Mouse (Mus musculus): Measurements from ENCODE around the gene Capn7. TPM values are rescaled to one million over a fixed set of nuclear protein-coding genes. Genes with fewer than 3 reads are reported as not detected.

The Capn7 gene
- polyA plus RNA-seq, 1 experiment from 2014 or later: 42.3 TPM

DNA sequence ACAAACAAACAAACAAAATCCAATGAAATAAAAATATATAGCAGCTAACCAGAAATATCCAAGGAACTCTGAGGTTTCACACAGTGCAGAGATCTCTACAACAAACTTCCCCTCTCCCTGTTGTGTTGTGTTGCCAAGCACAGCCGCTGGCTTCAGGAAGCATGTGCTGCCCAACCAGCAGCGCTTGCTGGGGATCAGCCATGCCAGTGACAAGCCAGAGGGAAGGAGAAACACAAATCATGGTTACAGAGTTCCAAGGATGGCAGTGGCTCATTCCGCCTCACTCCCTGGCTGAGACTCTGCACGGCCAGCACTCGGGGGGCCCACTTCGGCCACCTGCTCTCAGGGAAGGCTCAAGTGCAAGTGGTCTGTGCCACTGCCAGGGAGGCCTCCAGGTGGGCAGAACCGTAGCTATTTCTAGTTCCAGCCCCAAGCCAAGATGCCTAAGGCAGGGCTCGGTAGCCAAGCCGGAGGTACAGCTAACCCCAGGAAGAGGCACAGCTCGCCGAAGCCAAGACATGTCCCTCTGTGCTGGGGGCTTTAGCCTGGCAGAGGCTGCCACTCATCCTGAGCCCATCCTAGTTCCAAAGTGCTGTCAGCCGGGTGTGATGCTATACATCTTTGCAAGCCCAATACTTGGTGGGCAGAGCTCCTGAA lies 69.8 kb downstream of the Capn7 start:
- no peak overlapping the region for H3K4me3 ChIP-seq (replicated peaks)
- no peaks in the 10 kb centered on the region for H3K27me3 ChIP-seq
- no peak overlapping the region for H3K4me2 ChIP-seq (replicated peaks)
- 80% methylated on average over 12 of the region's 12 CpGs for WGBS
- no peak overlapping the region for H3K27ac ChIP-seq (replicated peaks)
- no peak overlapping the region for H3K9ac ChIP-seq
- H3K9me3 ChIP-seq (replicated peaks): no peaks in the 10 kb centered on the region
- no peak for ATAC-seq (ENCODE audit: insufficient number of reproducible peaks, low FRiP score, low TSS enrichment, low read depth)
- H3K4me1 ChIP-seq: 0 out of 2 replicates have a peak, but pooled peaks cover 21% of the 10 kb centered on the region
- no peaks in the 10 kb centered on the region; the same call in 1 of the 2 replicates for H3K36me3 ChIP-seq

DNA sequence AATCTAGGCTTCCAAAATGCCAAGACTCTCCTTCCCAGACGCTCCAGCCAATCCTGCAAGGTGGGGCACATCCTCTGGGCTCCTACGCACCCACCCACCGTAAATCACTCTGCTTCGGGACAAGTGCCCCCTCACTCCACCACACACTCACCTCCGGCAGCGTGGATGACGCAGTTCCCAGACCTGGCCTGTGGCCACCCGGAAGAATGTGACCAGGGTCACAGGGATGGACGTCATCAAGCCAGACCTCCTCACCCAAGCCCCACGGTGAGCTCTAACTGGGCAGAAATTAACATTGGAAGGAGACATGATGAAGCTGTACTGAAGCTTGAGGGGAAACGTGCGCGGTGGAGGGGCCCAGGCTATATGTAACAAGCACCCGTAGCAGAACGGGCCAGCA lies 70.8 kb downstream of the Capn7 start:
- Histone ChIP-seq H3K9ac (no peak overlapping the region), H3K27me3 (no peaks in the 10 kb centered on the region), H3K9me3 (replicated peaks) (no peaks in the 10 kb centered on the region), H3K4me1 (0 out of 2 replicates have a peak, but pooled peaks cover 17% of the 10 kb centered on the region), H3K4me2 (replicated peaks) (no peak overlapping the region), H3K36me3 (no peaks in the 10 kb centered on the region; the same call in 1 of the 2 replicates), H3K27ac (replicated peaks) (no peak overlapping the region), H3K4me3 (replicated peaks) (no peak overlapping the region)
- 79% methylated on average over 15 of the region's 15 CpGs for WGBS
- no peak for ATAC-seq (ENCODE audit: insufficient number of reproducible peaks, low FRiP score, low TSS enrichment, low read depth)

DNA sequence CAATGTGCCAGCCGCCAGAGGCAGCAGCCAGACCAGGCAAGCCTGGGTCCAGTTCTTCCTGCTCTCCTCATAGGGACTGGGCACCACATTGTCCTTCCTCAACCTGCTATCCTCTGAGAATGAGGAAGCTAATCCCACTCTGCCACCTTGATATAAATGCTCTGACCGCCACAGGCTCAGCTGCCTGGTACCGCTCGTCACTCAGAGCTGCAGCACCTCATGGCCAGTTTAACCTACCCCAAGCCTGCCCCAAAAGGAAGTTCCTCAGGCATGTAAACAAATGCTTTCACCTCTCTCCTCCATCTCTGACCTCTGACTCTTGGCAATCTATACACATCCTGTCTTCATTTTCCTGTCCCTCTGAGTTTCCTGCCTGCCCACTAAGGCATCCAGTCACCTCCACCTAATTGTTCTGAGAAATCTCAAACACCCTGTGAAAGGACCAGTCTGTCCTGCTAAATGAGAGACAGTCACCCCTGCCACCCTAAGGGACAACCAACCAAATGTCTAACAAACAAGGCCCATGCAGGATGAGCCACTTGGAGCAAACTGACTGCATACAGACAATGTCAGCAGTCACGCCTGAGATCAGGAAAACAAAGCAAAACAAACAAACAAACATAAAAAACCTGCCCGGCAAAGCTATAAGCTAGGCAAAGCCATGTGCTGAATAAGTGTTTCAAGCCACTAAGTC lies 71.6 kb downstream of the Capn7 start:
- 0 out of 2 replicates have a peak, but pooled peaks cover 25% of the 10 kb centered on the region for H3K4me1 ChIP-seq
- H3K36me3 ChIP-seq: no peaks in the 10 kb centered on the region; the same call in 1 of the 2 replicates
- H3K9ac ChIP-seq: no peak overlapping the region
- ATAC-seq (ENCODE audit: insufficient number of reproducible peaks, low FRiP score, low TSS enrichment, low read depth): no peak
- no peak overlapping the region for H3K27ac ChIP-seq (replicated peaks)
- WGBS: 58% methylated on average over 6 of the region's 6 CpGs
- H3K27me3 ChIP-seq: no peaks in the 10 kb centered on the region
- no peaks in the 10 kb centered on the region for H3K9me3 ChIP-seq (replicated peaks)
- no peak overlapping the region for H3K4me2 ChIP-seq (replicated peaks)
- no peak overlapping the region for H3K4me3 ChIP-seq (replicated peaks)

DNA sequence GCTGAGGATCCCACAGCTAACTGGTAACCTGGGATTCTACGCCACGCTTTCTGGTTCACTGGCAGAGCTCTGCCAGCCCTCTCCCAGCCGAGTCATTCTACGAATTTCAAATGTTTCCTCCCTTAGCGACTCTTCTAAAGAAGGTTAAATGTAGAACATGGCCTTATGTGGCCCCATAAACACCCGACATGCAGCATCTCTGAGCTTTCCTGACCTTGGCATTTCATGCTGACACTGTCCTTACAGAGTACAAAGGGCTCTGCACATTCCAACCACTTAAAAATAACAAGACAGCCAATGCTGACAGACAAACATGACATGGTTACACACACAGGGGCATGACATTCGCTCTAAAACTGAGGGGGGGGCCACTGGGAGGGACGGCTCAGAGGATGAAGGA lies 72.2 kb downstream of the Capn7 start:
- no peak for ATAC-seq (ENCODE audit: insufficient number of reproducible peaks, low FRiP score, low TSS enrichment, low read depth)
- Histone ChIP-seq H3K27me3 (no peaks in the 10 kb centered on the region), H3K9ac (no peak overlapping the region), H3K27ac (replicated peaks) (no peak overlapping the region), H3K9me3 (replicated peaks) (no peaks in the 10 kb centered on the region), H3K4me2 (replicated peaks) (no peak overlapping the region), H3K4me3 (replicated peaks) (no peak overlapping the region), H3K4me1 (peaks cover 29% of the 10 kb centered on the region), H3K36me3 (no peaks in the 10 kb centered on the region; the same call in 1 of the 2 replicates)
- WGBS: 43% methylated on average over 8 of the region's 8 CpGs

DNA sequence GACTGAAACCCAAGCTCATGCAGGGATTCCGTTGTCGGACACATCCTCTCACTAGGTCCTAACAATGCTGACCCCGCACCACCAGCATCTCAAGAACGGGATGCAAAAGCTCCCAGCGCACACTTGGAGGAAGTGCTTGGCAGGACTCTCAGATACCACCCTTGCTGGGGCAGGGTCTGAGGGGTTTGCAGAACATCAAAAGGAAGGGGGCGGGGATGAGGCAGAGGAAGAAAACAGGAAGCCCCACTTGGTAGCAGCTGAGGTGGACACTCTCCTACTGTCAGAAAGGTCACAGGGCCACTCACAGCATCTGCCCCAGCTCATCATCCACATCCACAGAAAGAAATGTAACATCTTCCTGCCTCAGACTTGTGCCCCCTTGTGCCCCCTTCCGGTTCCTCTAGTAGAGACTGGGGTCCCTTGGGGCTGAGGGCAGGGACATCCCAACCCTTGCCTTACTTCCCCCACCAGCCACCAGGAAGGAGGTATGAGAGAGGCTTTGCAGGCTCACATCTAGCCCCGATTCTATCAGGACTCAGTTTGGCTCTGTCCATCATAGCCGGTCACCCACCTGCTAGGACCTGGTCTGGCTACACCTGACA lies 73.8 kb downstream of the Capn7 start:
- no peaks in the 10 kb centered on the region; the same call in 1 of the 2 replicates for H3K36me3 ChIP-seq
- H3K27me3 ChIP-seq: no peaks in the 10 kb centered on the region
- no peak overlapping the region for H3K27ac ChIP-seq (replicated peaks)
- H3K4me1 ChIP-seq: peaks cover 44% of the 10 kb centered on the region
- no peaks in the 10 kb centered on the region for H3K9me3 ChIP-seq (replicated peaks)
- H3K9ac ChIP-seq: no peak overlapping the region
- no peak for ATAC-seq (ENCODE audit: insufficient number of reproducible peaks, low FRiP score, low TSS enrichment, low read depth)
- H3K4me3 ChIP-seq (replicated peaks): no peak overlapping the region
- no peak overlapping the region for H3K4me2 ChIP-seq (replicated peaks)
- 78% methylated on average over 9 of the region's 9 CpGs for WGBS

DNA sequence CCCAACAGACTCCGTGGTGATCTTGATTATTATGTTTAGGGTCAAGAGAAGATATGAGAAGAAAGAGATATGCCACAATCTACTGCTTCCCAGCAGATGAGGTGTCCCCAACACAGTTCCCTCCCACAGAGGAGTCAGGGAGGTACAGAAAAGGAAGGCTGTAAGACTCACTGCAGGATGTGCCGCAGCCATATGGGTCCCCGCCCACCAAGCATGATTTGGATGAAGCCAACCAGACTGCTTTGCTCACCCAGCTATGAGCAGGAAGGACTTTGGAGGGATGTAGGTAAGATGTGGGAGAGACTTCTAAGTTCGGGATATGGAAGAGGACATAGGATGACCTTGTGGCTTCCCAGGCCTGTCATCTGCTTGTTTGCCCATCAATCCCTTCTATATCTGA lies 74.3 kb downstream of the Capn7 start:
- Histone ChIP-seq H3K9me3 (replicated peaks) (no peaks in the 10 kb centered on the region), H3K4me1 (peaks cover 45% of the 10 kb centered on the region), H3K4me2 (replicated peaks) (no peak overlapping the region), H3K4me3 (replicated peaks) (no peak overlapping the region), H3K27me3 (no peaks in the 10 kb centered on the region), H3K9ac (no peak overlapping the region), H3K27ac (replicated peaks) (no peak overlapping the region), H3K36me3 (no peaks in the 10 kb centered on the region; the same call in 1 of the 2 replicates)
- ATAC-seq (ENCODE audit: insufficient number of reproducible peaks, low FRiP score, low TSS enrichment, low read depth): no peak
- 81% methylated on average over 4 of the region's 4 CpGs for WGBS

DNA sequence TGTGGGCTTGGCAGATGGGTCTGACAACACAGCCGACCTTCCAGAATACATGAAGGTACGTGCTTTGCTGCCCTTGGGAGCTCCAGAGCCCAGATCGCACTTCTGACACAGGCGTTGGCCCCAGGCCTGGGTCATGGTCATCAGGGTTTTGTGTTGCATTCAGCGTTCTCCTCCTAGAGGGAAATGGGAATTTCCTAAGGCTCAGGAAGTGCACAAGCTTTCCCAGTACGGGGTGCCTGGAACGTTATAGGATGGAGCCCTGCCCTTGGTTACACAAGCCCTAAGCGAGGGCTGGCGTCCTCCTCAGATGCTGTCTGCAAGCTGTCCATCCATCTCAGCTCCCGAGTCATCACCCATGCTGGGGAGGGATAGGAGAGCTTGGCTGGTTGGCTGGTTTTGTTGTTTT lies 76.2 kb downstream of the Capn7 start:
- H3K9ac ChIP-seq: no peak overlapping the region
- no peak overlapping the region for H3K4me2 ChIP-seq (replicated peaks)
- H3K36me3 ChIP-seq: no peaks in the 10 kb centered on the region; the same call in 1 of the 2 replicates
- ATAC-seq (ENCODE audit: insufficient number of reproducible peaks, low FRiP score, low TSS enrichment, low read depth): no peak
- H3K4me1 ChIP-seq: peaks cover 45% of the 10 kb centered on the region
- 53% methylated on average over 10 of the region's 10 CpGs for WGBS
- no peak overlapping the region for H3K4me3 ChIP-seq (replicated peaks)
- H3K9me3 ChIP-seq (replicated peaks): no peaks in the 10 kb centered on the region
- no peak overlapping the region for H3K27ac ChIP-seq (replicated peaks)
- no peaks in the 10 kb centered on the region for H3K27me3 ChIP-seq

DNA sequence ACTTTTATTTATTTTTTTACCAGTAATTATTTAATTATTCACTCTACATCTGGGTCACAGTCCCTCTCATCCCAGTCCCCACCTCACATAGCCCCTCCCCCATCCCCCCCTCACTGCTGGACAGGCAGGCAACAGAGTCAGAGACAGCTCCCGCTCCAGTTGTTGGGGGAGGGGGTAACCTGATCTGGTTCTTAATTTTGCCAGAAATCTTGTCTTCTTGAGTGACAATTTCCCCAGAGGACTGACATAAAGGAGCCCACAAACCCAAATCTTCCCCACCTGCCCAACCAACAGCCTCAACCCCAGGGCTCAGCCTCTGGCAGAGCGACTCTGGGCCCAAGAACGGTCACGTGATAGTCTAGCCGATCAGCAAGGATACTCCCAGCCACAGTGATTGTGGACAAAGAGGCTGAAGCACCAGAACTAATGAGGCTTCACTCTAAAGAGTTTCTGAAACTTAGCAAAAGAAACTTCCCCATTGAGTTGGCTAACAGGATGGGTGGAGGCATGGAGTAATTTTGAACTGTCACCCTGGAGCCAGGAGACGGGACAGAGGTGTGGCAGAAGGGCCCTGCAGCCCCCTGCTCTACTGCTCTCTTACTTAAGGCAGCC lies 77.1 kb downstream of the Capn7 start:
- Histone ChIP-seq H3K4me1 (peaks cover 45% of the 10 kb centered on the region), H3K4me3 (replicated peaks) (no peak overlapping the region), H3K4me2 (replicated peaks) (no peak overlapping the region), H3K27ac (replicated peaks) (no peak overlapping the region; the same call in 1 of the 2 replicates), H3K36me3 (no peaks in the 10 kb centered on the region; the same call in 1 of the 2 replicates), H3K27me3 (no peaks in the 10 kb centered on the region), H3K9me3 (replicated peaks) (no peaks in the 10 kb centered on the region), H3K9ac (no peak overlapping the region)
- no peak for ATAC-seq (ENCODE audit: insufficient number of reproducible peaks, low FRiP score, low TSS enrichment, low read depth)
- 32% methylated on average over 6 of the region's 6 CpGs for WGBS

DNA sequence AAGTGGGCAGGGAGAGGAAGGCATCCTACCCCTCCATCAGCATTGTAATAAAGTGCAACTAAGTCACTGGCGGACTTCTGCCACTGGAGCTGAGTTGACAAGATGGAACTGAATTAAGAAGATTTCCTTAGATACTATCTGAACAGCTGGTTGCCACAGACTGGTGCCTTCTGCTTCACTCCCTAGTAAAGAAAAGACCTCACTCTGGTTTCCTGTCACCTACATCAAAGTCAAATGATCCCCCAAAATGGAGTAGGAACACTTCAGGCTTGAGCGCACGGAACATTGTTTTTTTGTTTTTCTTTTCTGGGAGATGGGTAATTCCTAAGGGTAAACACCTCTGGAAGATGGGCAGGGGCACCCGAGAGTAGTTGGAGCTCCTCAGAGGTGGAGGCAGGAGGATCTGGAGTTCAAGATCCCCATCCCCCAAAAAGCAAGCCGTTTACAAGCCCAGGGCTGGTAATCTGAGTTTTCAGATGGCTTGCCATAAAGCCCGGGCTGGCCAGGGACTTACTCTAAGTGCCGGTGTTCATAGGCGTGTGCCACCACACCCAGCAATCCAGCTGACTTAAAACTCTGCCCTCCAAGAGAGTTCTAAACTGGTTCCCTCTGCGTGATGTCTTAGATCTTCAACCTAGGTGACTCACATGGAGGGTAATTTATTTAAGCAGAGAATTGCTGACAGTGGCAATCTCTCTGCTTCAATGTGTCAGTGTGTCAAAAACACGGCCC lies 78.0 kb downstream of the Capn7 start:
- no peaks in the 10 kb centered on the region for H3K9me3 ChIP-seq (replicated peaks)
- no peak overlapping the region for H3K9ac ChIP-seq
- H3K27me3 ChIP-seq: no peaks in the 10 kb centered on the region
- H3K4me1 ChIP-seq: peaks cover 45% of the 10 kb centered on the region
- no peak overlapping the region for H3K27ac ChIP-seq (replicated peaks)
- no peaks in the 10 kb centered on the region; the same call in 1 of the 2 replicates for H3K36me3 ChIP-seq
- ATAC-seq (ENCODE audit: insufficient number of reproducible peaks, low FRiP score, low TSS enrichment, low read depth): no peak
- WGBS: 56% methylated on average over 10 of the region's 10 CpGs
- no peak overlapping the region for H3K4me2 ChIP-seq (replicated peaks)
- H3K4me3 ChIP-seq (replicated peaks): no peak overlapping the region

DNA sequence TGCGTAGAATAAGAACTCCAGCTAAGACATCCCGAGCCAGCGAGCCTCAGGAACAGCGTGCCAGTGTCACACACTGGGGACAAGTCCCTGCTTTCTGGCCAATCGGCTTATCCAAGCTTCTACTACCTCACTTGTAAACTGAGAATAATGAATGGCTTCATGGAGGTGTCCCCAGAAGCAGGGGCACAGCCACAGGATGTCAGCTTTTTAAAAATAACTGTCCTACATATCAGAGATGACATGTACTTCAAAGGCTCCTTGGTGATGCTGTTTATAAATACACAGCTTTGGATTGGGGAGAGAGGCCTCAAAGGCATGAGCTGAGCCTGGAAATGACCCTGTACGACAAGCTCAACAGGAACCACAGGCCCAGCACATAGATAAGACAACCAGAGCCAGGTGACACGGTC lies 78.5 kb downstream of the Capn7 start:
- no peak overlapping the region for H3K4me3 ChIP-seq (replicated peaks)
- H3K27ac ChIP-seq (replicated peaks): no peak overlapping the region
- no peak overlapping the region for H3K9ac ChIP-seq
- H3K9me3 ChIP-seq (replicated peaks): no peaks in the 10 kb centered on the region
- peaks cover 45% of the 10 kb centered on the region for H3K4me1 ChIP-seq
- H3K4me2 ChIP-seq (replicated peaks): no peak overlapping the region
- no peaks in the 10 kb centered on the region; the same call in 1 of the 2 replicates for H3K36me3 ChIP-seq
- no peak for ATAC-seq (ENCODE audit: insufficient number of reproducible peaks, low FRiP score, low TSS enrichment, low read depth)
- H3K27me3 ChIP-seq: no peaks in the 10 kb centered on the region
- 62% methylated on average over 7 of the region's 7 CpGs for WGBS
